Mouse (Mus musculus) forebrain, embryonic 15.5 days (tissue): ENCODE measurements around the gene Sytl1. TPM values are rescaled to one million over a fixed set of nuclear protein-coding genes. Genes with fewer than 3 reads are reported as not detected.

Source experiments
- ATAC-seq: fragments of 200-750 bp; cut with Nextera tagmentation; replicated peaks from 2 replicates; pipeline ENCODE4 v1.8.0; 2017; ENCODE audit warnings: mild to moderate bottlenecking, moderate TSS enrichment, moderate library complexity
- H3K27ac ChIP-seq: fragments of 300-500 bp; sonication (generic); replicated peaks from 2 replicates; pipeline ENCODE4 v1.5.1; 2015; ENCODE audit warnings: mild to moderate bottlenecking, inconsistent platforms
- H3K27me3 ChIP-seq: fragments of 300-500 bp; sonication (generic); 2 replicates; pipeline ENCODE4 v1.6.1; 2015; ENCODE audit warnings: inconsistent platforms
- H3K36me3 ChIP-seq: fragments of 300-500 bp; sonication (generic); 2 replicates; pipeline ENCODE4 v1.6.1; 2015; ENCODE audit warnings: mild to moderate bottlenecking, inconsistent platforms
- H3K4me1 ChIP-seq: fragments of 300-500 bp; sonication (generic); 2 replicates; pipeline ENCODE4 v1.6.1; 2015; ENCODE audit warnings: inconsistent platforms
- H3K4me2 ChIP-seq: fragments of 300-500 bp; sonication (generic); replicated peaks from 2 replicates; pipeline ENCODE4 v1.6.1; 2015; ENCODE audit warnings: mild to moderate bottlenecking, inconsistent platforms
- H3K4me3 ChIP-seq: fragments of 300-500 bp; sonication (generic); 2 replicates; pipeline ENCODE4 v1.5.1; 2015; ENCODE audit warnings: mild to moderate bottlenecking, inconsistent platforms
- H3K9ac ChIP-seq: fragments of 300-500 bp; sonication (generic); replicated peaks from 2 replicates; pipeline ENCODE4 v1.6.1; 2015; ENCODE audit warnings: mild to moderate bottlenecking, inconsistent platforms
- H3K9me3 ChIP-seq: fragments of 300-500 bp; sonication (generic); 2 replicates; pipeline ENCODE4 v1.6.1; 2016; ENCODE audit warnings: inconsistent platforms
- WGBS: fragments of 180-500 bp; shearing (Covaris S2); methylation state at CpG from one replicate; pipeline ENCODE4 v1.1.7; 2015; ENCODE audit warnings: mixed read lengths; 5-methylcytosine and 5-hydroxymethylcytosine counted together
- polyA plus RNA-seq: library from polyadenylated mRNA; unstranded; fragments of >200 nt; fragmentation: Nextera tagmentation; extraction: Ambion mirVana; gene quantifications from 2 replicates; pipeline ENCODE4 v1.2.1, GENCODE M21; 2015

Sytl1 gene
- polyA plus RNA-seq, 1 experiment from 2014 or later: 0.29 TPM

GRCm38 (mm10) chr4:133203591-133203990, 59.3 kb downstream of the Sytl1 start:
- no peak overlapping the region for H3K4me3 ChIP-seq
- peaks cover 37% of the 10 kb centered on the region for H3K4me1 ChIP-seq
- H3K27ac ChIP-seq: no peak overlapping the region
- H3K36me3 ChIP-seq: no peaks in the 10 kb centered on the region
- H3K9ac ChIP-seq: no peak overlapping the region
- 56% methylated on average over 3 of the region's 3 CpGs for WGBS
- no peaks in the 10 kb centered on the region for H3K27me3 ChIP-seq
- no peak for ATAC-seq
- H3K4me2 ChIP-seq: no peak overlapping the region
- H3K9me3 ChIP-seq: no peaks in the 10 kb centered on the region

Other genes starting within 250 kb of the Sytl1 start
- gene Wasf2, start 132.6 kb downstream of the Sytl1 start, polyA plus RNA-seq: 31.8 and 33.6 TPM in 2 replicates
- 0.38 and 0.87 TPM in 2 replicates for gene Cd164l2, start 51.0 kb downstream of the Sytl1 start, polyA plus RNA-seq
- 0.48 and 0.55 TPM in 2 replicates for gene Gpr3, start 50.6 kb downstream of the Sytl1 start, polyA plus RNA-seq
- 1.7 and 1.8 TPM in 2 replicates for gene Map3k6, start 22.3 kb downstream of the Sytl1 start, polyA plus RNA-seq
- gene Tmem222, start 14.7 kb upstream of the Sytl1 start, polyA plus RNA-seq: 107 and 112 TPM in 2 replicates
- gene Wdtc1, start 90.4 kb upstream of the Sytl1 start, polyA plus RNA-seq: 16.2 and 18.1 TPM in 2 replicates
- gene Slc9a1, start 106.6 kb upstream of the Sytl1 start, polyA plus RNA-seq: 6.5 and 6.7 TPM in 2 replicates
- 0.11 and 0.13 TPM in 2 replicates for gene Tent5b, start 217.0 kb upstream of the Sytl1 start, polyA plus RNA-seq
- gene Trnp1, start 235.4 kb upstream of the Sytl1 start, polyA plus RNA-seq: 7.9 and 9.0 TPM in 2 replicates